Mouse (Mus musculus) embryonic facial prominence, embryonic 13.5 days (tissue): ENCODE results near the gene Fat1. TPM values are rescaled to one million over a fixed set of nuclear protein-coding genes. Genes with fewer than 3 reads are reported as not detected.

ENCODE experiments used
- ATAC-seq: fragments of 200-750 bp; cut with Nextera tagmentation; 2 replicates; pipeline ENCODE4 v1.8.0; 2017; ENCODE audit warnings: low read depth; ENCODE audit not compliant: insufficient number of reproducible peaks, insufficient read depth, low FRiP score, low TSS enrichment
- H3K27ac ChIP-seq: fragments of 300-500 bp; sonication (generic); 2 replicates; pipeline ENCODE4 v1.5.1; 2015; ENCODE audit warnings: moderate library complexity, mild to moderate bottlenecking, inconsistent platforms
- H3K27me3 ChIP-seq: fragments of 300-500 bp; sonication (generic); 2 replicates; pipeline ENCODE4 v1.6.1; 2015; ENCODE audit warnings: mild to moderate bottlenecking, inconsistent platforms
- H3K36me3 ChIP-seq: fragments of 300-500 bp; sonication (generic); 2 replicates; pipeline ENCODE4 v1.6.1; 2015; ENCODE audit warnings: mild to moderate bottlenecking, inconsistent platforms
- H3K4me1 ChIP-seq: fragments of 300-500 bp; sonication (generic); 2 replicates; pipeline ENCODE4 v1.6.1; 2015; ENCODE audit warnings: inconsistent platforms
- H3K4me2 ChIP-seq: fragments of 300-500 bp; sonication (generic); 2 replicates; pipeline ENCODE4 v1.6.1; 2015; ENCODE audit warnings: moderate library complexity, mild to moderate bottlenecking, inconsistent platforms
- H3K4me3 ChIP-seq: fragments of 300-500 bp; sonication (generic); 2 replicates; pipeline ENCODE4 v1.5.1; 2015; ENCODE audit warnings: mild to moderate bottlenecking, inconsistent platforms
- H3K9ac ChIP-seq: fragments of 300-500 bp; sonication (generic); 2 replicates; pipeline ENCODE4 v1.6.1; 2015; ENCODE audit warnings: mild to moderate bottlenecking, inconsistent platforms
- H3K9me3 ChIP-seq: fragments of 300-500 bp; sonication (generic); 2 replicates; pipeline ENCODE4 v1.6.1; 2016; ENCODE audit warnings: inconsistent platforms
- WGBS: fragments of 180-500 bp; shearing (Covaris S2); methylation state at CpG from one replicate; pipeline ENCODE4 v1.1.7; 2015; ENCODE audit warnings: mixed read lengths; 5-methylcytosine and 5-hydroxymethylcytosine counted together
- polyA plus RNA-seq: library from polyadenylated mRNA; unstranded; fragments of >200 nt; fragmentation: Nextera tagmentation; extraction: Ambion mirVana; gene quantifications from 2 replicates; pipeline ENCODE4 v1.2.1, GENCODE M21; 2015

The Fat1 gene
- polyA plus RNA-seq, 1 experiment from 2014 or later, result 29.3 TPM

DNA sequence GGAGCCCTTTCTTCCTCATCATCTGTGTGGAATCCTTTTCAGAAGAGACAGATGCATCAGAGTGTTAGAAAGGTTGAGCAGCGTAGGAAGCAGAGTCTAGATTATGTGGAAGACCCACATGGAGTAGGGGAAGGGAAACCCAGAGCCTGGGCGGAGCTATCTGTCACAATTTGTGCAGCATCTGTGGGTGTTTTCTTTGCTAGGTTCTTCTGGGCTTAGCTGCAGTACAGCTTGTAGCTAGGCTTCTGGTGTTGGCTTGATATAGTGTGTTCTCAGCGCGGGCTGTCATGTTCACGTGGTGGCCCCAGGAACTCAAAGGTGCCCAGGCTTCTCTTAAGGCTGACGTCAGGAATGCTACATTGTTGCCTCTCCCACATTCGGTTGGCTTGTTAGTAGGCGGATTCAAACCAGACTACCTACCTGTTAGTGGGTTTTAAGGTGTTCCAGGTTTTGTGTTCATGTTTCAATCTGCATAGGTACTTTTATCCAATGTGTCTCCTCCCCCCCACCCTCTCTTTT is 32.3 kb downstream of the Fat1 start:
- 91% methylated on average over 8 of the region's 8 CpGs for WGBS
- H3K9me3 ChIP-seq, result no peaks in the 10 kb centered on the region
- H3K36me3 ChIP-seq, result peaks cover 31% of the 10 kb centered on the region
- H3K27ac ChIP-seq, result no peak overlapping the region
- H3K4me1 ChIP-seq, result peaks cover 33% of the 10 kb centered on the region
- H3K4me3 ChIP-seq, result no peak overlapping the region
- no peaks in the 10 kb centered on the region for H3K27me3 ChIP-seq
- no peak overlapping the region for H3K4me2 ChIP-seq
- no peak overlapping the region for H3K9ac ChIP-seq
- no peak for ATAC-seq

GRCm38 (mm10) chr8:44970093-44970492 is 34.8 kb downstream of the Fat1 start:
- WGBS, result 51% methylated on average over 12 of the region's 12 CpGs
- no peak for ATAC-seq
- Histone ChIP-seq H3K4me1 (peaks cover 35% of the 10 kb centered on the region), H3K9ac (no peak overlapping the region), H3K4me3 (no peak overlapping the region), H3K4me2 (no peak overlapping the region), H3K27me3 (no peaks in the 10 kb centered on the region), H3K27ac (no peak overlapping the region), H3K9me3 (no peaks in the 10 kb centered on the region), H3K36me3 (peaks cover 21% of the 10 kb centered on the region)

DNA sequence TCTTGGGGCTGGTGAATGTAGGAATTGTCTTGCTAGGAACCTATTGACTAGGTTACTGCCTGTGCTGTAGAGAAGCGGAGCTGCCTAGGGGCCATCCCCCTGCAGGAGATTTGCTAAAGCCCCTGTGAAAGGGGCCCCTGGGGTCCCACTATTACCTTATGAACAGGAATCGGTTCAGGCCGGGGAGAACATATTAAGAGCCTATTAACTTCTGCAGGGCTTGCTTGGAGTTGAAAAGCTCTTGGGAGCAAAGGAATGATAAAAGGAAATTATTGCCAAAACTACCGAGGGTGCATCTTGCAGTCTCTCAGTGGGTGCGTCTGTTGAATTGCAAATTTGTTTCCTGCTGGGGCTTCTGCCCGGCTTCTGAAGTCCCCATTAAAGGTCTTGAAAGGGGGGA is 36.1 kb downstream of the Fat1 start:
- WGBS, result 20% methylated on average over 6 of the region's 6 CpGs
- no peak for ATAC-seq
- no peaks in the 10 kb centered on the region for H3K9me3 ChIP-seq
- no peak overlapping the region for H3K9ac ChIP-seq
- H3K27me3 ChIP-seq, result no peaks in the 10 kb centered on the region
- H3K4me3 ChIP-seq, result no peak overlapping the region
- H3K4me1 ChIP-seq, result peaks cover 36% of the 10 kb centered on the region
- H3K4me2 ChIP-seq, result no peak overlapping the region
- H3K27ac ChIP-seq, result no peak overlapping the region
- H3K36me3 ChIP-seq, result peaks cover 15% of the 10 kb centered on the region

GRCm38 (mm10) chr8:44971964-44972363 is 36.7 kb downstream of the Fat1 start:
- H3K27me3 ChIP-seq, result no peaks in the 10 kb centered on the region
- H3K27ac ChIP-seq, result no peak overlapping the region
- no peak overlapping the region for H3K4me2 ChIP-seq
- H3K9me3 ChIP-seq, result no peaks in the 10 kb centered on the region
- H3K4me1 ChIP-seq, result peaks cover 36% of the 10 kb centered on the region
- H3K36me3 ChIP-seq, result peaks cover 18% of the 10 kb centered on the region; the same call in 1 of the 2 replicates
- WGBS, result 22% methylated on average over 5 of the region's 5 CpGs
- H3K4me3 ChIP-seq, result no peak overlapping the region
- no peak for ATAC-seq
- H3K9ac ChIP-seq, result no peak overlapping the region

GRCm38 (mm10) chr8:44975113-44975512 is 39.9 kb downstream of the Fat1 start:
- H3K4me1 ChIP-seq, result peaks cover 52% of the 10 kb centered on the region
- H3K9ac ChIP-seq, result no peak overlapping the region
- 28% methylated on average over 9 of the region's 9 CpGs for WGBS
- peaks cover 13% of the 10 kb centered on the region; the same call in 1 of the 2 replicates for H3K36me3 ChIP-seq
- H3K27ac ChIP-seq, result no peak overlapping the region
- H3K27me3 ChIP-seq, result no peaks in the 10 kb centered on the region
- no peaks in the 10 kb centered on the region for H3K9me3 ChIP-seq
- no peak for ATAC-seq
- no peak overlapping the region for H3K4me2 ChIP-seq
- no peak overlapping the region for H3K4me3 ChIP-seq

GRCm38 (mm10) chr8:44975654-44976053 is 40.4 kb downstream of the Fat1 start:
- Histone ChIP-seq H3K27me3 (no peaks in the 10 kb centered on the region), H3K9me3 (no peaks in the 10 kb centered on the region), H3K9ac (no peak overlapping the region), H3K4me1 (peaks cover 56% of the 10 kb centered on the region), H3K36me3 (peaks cover 13% of the 10 kb centered on the region; the same call in 1 of the 2 replicates), H3K4me2 (no peak overlapping the region), H3K27ac (no peak overlapping the region), H3K4me3 (no peak overlapping the region)
- no peak for ATAC-seq
- 85% methylated on average over 4 of the region's 4 CpGs for WGBS

GRCm38 (mm10) chr8:44978622-44979021 is 43.4 kb downstream of the Fat1 start:
- H3K27me3 ChIP-seq, result no peaks in the 10 kb centered on the region
- peaks cover 47% of the 10 kb centered on the region for H3K4me1 ChIP-seq
- peaks cover 6% of the 10 kb centered on the region; the same call in 1 of the 2 replicates for H3K36me3 ChIP-seq
- WGBS, result 76% methylated on average over 9 of the region's 9 CpGs
- no peak for ATAC-seq
- H3K4me3 ChIP-seq, result no peak overlapping the region
- H3K9me3 ChIP-seq, result no peaks in the 10 kb centered on the region
- no peak overlapping the region for H3K27ac ChIP-seq
- H3K4me2 ChIP-seq, result no peak overlapping the region
- H3K9ac ChIP-seq, result no peak overlapping the region

DNA sequence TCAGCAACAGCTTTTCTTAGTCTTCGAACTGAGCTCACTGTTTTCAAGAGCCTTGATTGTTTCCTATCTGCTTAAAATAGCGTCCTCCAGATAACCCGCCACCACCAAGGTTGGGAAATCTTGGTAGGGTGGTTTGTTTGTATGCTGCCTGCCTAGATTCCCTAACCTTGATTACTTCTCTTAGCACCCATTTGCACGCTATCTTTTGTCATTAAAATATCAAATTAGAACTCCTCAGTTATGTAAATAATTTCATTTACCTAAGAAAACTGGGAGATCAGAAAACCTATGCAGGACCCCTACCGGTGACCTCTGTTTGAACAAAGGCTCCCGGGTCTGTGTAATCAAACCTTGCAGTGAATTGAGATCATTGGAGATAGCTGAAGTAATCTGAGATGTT is 44.0 kb downstream of the Fat1 start:
- WGBS, result 35% methylated on average over 6 of the region's 6 CpGs
- 0 out of 2 replicates have a peak overlapping the region, but pooled peaks have one; percentile 72 for H3K27ac ChIP-seq
- peaks cover 48% of the 10 kb centered on the region for H3K4me1 ChIP-seq
- ATAC-seq, result no peak
- H3K4me3 ChIP-seq, result no peak overlapping the region
- peaks cover 6% of the 10 kb centered on the region; the same call in 1 of the 2 replicates for H3K36me3 ChIP-seq
- H3K9ac ChIP-seq, result no peak overlapping the region
- no peaks in the 10 kb centered on the region for H3K27me3 ChIP-seq
- no peaks in the 10 kb centered on the region for H3K9me3 ChIP-seq
- H3K4me2 ChIP-seq, result no peak overlapping the region

- H3K9me3 ChIP-seq, result no peaks in the 10 kb centered on the region
- H3K4me1 ChIP-seq, result peaks cover 47% of the 10 kb centered on the region
- ATAC-seq, result peak; percentile 79
- H3K4me2 ChIP-seq, result peak overlapping the region; percentile 26
- 33% methylated on average over 12 of the region's 12 CpGs for WGBS
- no peak overlapping the region; the same call in 1 of the 2 replicates for H3K4me3 ChIP-seq
- H3K27ac ChIP-seq, result peak overlapping the region; percentile 72
- H3K36me3 ChIP-seq, result peaks cover 6% of the 10 kb centered on the region; the same call in 1 of the 2 replicates
- no peaks in the 10 kb centered on the region for H3K27me3 ChIP-seq
- 0 out of 2 replicates have a peak overlapping the region, but pooled peaks have one; percentile 21 for H3K9ac ChIP-seq
These were observed 44.8 kb downstream of the Fat1 start for GRCm38 (mm10) chr8:44980030-44980429.

- H3K27ac ChIP-seq, result no peak overlapping the region
- no peak overlapping the region for H3K4me3 ChIP-seq
- no peak overlapping the region for H3K9ac ChIP-seq
- H3K36me3 ChIP-seq, result peaks cover 16% of the 10 kb centered on the region
- no peak for ATAC-seq
- no peaks in the 10 kb centered on the region for H3K27me3 ChIP-seq
- H3K9me3 ChIP-seq, result no peaks in the 10 kb centered on the region
- no peak overlapping the region for H3K4me2 ChIP-seq
- 30% methylated on average over 10 of the region's 10 CpGs for WGBS
- H3K4me1 ChIP-seq, result peaks cover 25% of the 10 kb centered on the region
These were observed 50.4 kb downstream of the Fat1 start for GRCm38 (mm10) chr8:44985326-44986288.

DNA sequence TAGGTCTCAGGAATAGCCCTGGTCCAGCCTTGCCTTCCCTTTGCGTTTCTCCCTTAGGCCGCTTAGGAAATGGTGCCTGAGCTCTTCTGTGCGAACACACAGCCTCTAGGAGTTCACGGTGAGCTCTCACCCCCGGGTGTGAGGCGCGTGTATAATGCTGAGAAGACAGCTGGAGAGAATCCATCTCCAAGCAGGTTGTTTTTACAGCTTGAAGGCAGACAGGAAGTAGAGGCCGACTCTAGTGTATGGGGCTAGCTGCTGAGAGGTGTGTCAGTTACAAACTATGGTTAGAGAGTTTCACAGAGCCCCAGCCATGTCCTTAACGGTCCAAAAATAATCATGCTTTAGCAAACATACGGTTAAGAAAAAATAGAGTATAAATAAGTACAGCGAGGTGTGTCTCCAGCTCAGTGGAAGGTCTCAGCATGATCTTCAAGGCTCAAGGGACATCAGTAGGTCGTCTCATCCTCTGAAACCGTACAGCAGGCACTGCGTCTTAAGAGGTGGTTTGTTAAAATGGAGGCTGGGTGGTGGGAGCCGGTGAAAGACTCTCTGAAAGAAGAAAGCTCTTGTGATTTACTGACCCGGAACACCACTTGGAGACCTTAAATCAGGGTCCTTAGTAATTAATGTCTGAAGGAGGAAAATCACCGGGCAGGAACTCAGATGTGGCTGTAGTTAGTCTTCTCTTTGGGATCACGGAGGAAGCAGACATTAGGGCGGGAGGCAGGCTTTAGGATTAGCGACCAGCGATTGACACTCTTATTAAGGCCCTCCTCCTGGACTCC is 56.6 kb downstream of the Fat1 start:
- no peak overlapping the region for H3K4me2 ChIP-seq
- no peak for ATAC-seq
- H3K9ac ChIP-seq, result no peak overlapping the region
- H3K36me3 ChIP-seq, result peaks cover 20% of the 10 kb centered on the region
- WGBS, result 32% methylated on average over 21 of the region's 21 CpGs
- H3K27me3 ChIP-seq, result no peaks in the 10 kb centered on the region
- no peaks in the 10 kb centered on the region for H3K9me3 ChIP-seq
- peaks cover 42% of the 10 kb centered on the region for H3K4me1 ChIP-seq
- H3K4me3 ChIP-seq, result no peak overlapping the region
- no peak overlapping the region for H3K27ac ChIP-seq
